Mouse (Mus musculus) liver, postnatal 0 days (tissue): ENCODE results near the gene Samd1.

ENCODE experiments used
- CTCF ChIP-seq: sonication (generic); IDR thresholded peaks from 2 replicates; pipeline ENCODE4 v1.5.1; 2016; ENCODE audit warnings: antibody characterized with exemption, low read depth
- EP300 ChIP-seq: IDR thresholded peaks from 2 replicates; pipeline ENCODE4 v1.6.1; 2016; ENCODE audit warnings: antibody characterized with exemption, low read depth, mild to moderate bottlenecking

DNA sequence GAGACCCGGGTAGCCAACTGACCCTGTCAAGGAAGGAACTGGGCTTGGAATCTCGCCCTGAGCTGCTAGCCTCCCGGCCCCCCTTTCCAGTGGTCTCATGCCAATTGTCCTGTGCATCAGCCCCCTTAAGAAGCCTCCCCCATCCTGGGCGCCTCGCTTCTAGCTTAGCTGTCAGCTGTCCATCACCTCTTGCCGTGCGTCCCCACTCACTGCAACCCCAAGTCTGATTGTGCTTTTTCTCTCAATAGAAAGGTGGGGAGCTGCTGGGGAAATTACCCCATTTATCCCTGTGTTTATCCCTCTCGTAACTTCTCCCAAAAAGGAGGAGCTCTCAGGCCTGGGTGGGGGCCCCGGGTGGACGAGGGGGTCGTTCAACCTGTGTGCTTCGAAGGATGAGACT lies 1.5 kb upstream of the Samd1 start:
- TF ChIP-seq CTCF, result no peak
- TF ChIP-seq EP300, result no peak
